Mouse (Mus musculus) stomach, postnatal 0 days (tissue): ENCODE data around the gene Ift122. TPM values are rescaled to one million over a fixed set of nuclear protein-coding genes. Genes with fewer than 3 reads are reported as not detected.

Experiments
- ATAC-seq: fragments of 200-750 bp; cut with Nextera tagmentation; 2 replicates; pipeline ENCODE4 v1.8.0; 2017; ENCODE audit not compliant: low FRiP score, low TSS enrichment
- DNase-seq: peaks from one replicate; pipeline ENCODE4 v3.0.0-alpha.2; 2016; ENCODE audit warnings: low spot score
- H3K27ac ChIP-seq: fragments of 300-500 bp; sonication (generic); replicated peaks from 2 replicates; pipeline ENCODE4 v1.5.1; 2014; ENCODE audit warnings: mild to moderate bottlenecking, control low read depth
- H3K27me3 ChIP-seq: fragments of 300-500 bp; sonication (generic); 2 replicates; pipeline ENCODE4 v1.6.1; 2014; ENCODE audit warnings: low read length; ENCODE audit not compliant: control insufficient read depth, insufficient read depth
- H3K36me3 ChIP-seq: fragments of 300-500 bp; sonication (generic); 2 replicates; pipeline ENCODE4 v1.6.1; 2014; ENCODE audit warnings: low read length, mixed read lengths; ENCODE audit not compliant: control insufficient read depth, insufficient read depth
- H3K4me1 ChIP-seq: fragments of 300-500 bp; sonication (generic); replicated peaks from 2 replicates; pipeline ENCODE4 v1.6.1; 2014; ENCODE audit warnings: antibody characterized with exemption; ENCODE audit not compliant: control insufficient read depth, insufficient read depth
- H3K4me2 ChIP-seq: fragments of 300-500 bp; sonication (generic); replicated peaks from 2 replicates; pipeline ENCODE4 v1.6.1; 2014; ENCODE audit warnings: low read depth, mild to moderate bottlenecking, control low read depth, moderate library complexity
- H3K4me3 ChIP-seq: fragments of 300-500 bp; sonication (generic); 2 replicates; pipeline ENCODE4 v1.5.1; 2014; ENCODE audit warnings: low read depth, low read length, control low read depth
- H3K9ac ChIP-seq: fragments of 300-500 bp; sonication (generic); 2 replicates; pipeline ENCODE4 v1.6.1; 2014; ENCODE audit warnings: mild to moderate bottlenecking, low read length, control low read depth, mixed read lengths
- H3K9me3 ChIP-seq: fragments of 300-500 bp; sonication (generic); 2 replicates; pipeline ENCODE4 v1.6.1; 2016; ENCODE audit warnings: low read length; ENCODE audit not compliant: control insufficient read depth
- CTCF ChIP-seq: IDR thresholded peaks from 2 replicates; pipeline ENCODE4 v1.5.1; 2016; ENCODE audit warnings: antibody characterized with exemption, low read depth, mild to moderate bottlenecking, moderate library complexity
- EP300 ChIP-seq: optimal IDR thresholded peaks from 2 replicates; pipeline ENCODE3; 2016; ENCODE audit warnings: antibody characterized with exemption
- WGBS: fragments of 180-500 bp; shearing (Covaris S2); extraction: QIAGEN DNeasy Blood & Tissue Kit; methylation state at CpG from one replicate; pipeline ENCODE4 v1.1.7; 2014; 5-methylcytosine and 5-hydroxymethylcytosine counted together
- polyA plus RNA-seq: library from polyadenylated mRNA; unstranded; fragments of >200 nt; fragmentation: Nextera tagmentation; extraction: Ambion mirVana; gene quantifications from 2 replicates; pipeline ENCODE4 v1.2.1, GENCODE M21; 2015

Gene Ift122
- polyA plus RNA-seq, 1 experiment from 2014 or later = 4.9 TPM

DNA sequence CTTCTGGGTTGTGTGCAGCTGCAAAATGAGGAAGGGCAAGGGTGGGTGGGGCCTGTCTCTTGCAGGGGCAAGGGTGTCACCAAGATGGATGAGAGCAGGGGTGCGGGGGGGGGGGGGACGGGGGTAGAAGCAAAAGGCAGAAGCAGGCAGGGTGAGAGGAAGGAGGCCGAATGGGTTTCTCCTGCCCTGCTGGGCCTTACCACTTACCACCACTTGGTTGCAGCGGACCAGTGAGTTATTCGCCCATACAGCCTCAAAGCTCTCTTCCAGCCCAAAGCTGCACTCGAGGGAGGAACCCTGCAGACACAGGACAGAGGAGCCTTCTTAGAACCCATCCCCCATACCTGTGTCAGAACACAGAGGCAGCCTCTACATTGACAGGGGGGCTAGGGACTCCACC, 116.7 kb downstream of the Ift122 start:
- no peak for ATAC-seq
- TF ChIP-seq EP300 = no peak
- TF ChIP-seq CTCF = no peak
- Histone ChIP-seq H3K4me1 (peaks cover 2% of the 10 kb centered on the region; the same call in 1 of the 2 replicates), H3K4me3 (no peak overlapping the region), H3K27ac (no peak overlapping the region), H3K9me3 (no peaks in the 10 kb centered on the region), H3K4me2 (no peak overlapping the region), H3K36me3 (peaks cover 11% of the 10 kb centered on the region), H3K27me3 (no peaks in the 10 kb centered on the region), H3K9ac (no peak overlapping the region)
- 74% methylated on average over 4 of the region's 6 CpGs for WGBS
- DNase-seq = no peak

DNA sequence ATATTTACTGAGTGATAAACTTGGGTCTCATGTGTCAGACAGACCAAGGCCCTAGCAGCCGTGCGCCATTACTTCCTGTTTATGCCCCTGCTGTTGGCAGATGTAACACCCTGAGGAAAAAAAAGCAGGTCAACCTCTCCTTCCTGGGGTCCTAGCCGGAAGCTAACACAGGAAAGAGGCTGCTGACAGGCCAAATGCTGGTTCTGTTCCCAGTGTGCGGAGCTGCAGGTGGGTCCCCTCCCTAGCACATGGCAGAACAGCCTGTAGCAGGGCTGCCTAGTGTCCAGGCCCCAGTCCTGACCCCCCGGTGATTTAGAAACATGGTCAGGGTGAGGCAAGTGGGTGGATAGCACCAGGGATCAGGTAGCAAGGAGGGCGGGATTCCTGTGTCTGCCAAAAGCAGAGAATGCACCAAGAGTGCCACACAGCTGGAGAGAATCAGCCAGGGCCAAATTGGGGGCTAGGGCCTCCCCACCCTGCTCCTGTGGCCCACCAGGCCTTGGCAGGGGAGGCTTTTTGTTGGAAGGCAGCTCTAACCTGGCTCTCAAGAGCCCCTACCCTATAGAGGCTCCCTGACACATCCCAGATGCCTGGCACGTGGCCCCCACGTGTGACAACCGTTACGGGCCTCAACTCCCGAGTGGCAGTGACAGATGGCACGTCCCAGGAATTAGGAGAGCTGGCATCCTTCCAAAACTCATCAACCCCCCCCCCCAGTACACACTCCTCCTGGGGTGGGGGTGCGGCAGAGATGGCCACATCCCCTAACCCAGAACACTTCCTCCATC, 118.2 kb downstream of the Ift122 start:
- Histone ChIP-seq H3K4me2 (no peak overlapping the region), H3K9me3 (no peaks in the 10 kb centered on the region), H3K4me3 (no peak overlapping the region), H3K27me3 (no peaks in the 10 kb centered on the region), H3K36me3 (peaks cover 5% of the 10 kb centered on the region), H3K4me1 (peaks cover 2% of the 10 kb centered on the region; the same call in 1 of the 2 replicates), H3K9ac (peak overlapping the region; percentile 27; the same call in 1 of the 2 replicates), H3K27ac (no peak overlapping the region)
- 46% methylated on average over 13 of the region's 13 CpGs for WGBS
- DNase-seq (no peak), ATAC-seq (no peak; the same call in 1 of the 2 replicates)
- TF ChIP-seq CTCF = no peak
- no peak for TF ChIP-seq EP300

DNA sequence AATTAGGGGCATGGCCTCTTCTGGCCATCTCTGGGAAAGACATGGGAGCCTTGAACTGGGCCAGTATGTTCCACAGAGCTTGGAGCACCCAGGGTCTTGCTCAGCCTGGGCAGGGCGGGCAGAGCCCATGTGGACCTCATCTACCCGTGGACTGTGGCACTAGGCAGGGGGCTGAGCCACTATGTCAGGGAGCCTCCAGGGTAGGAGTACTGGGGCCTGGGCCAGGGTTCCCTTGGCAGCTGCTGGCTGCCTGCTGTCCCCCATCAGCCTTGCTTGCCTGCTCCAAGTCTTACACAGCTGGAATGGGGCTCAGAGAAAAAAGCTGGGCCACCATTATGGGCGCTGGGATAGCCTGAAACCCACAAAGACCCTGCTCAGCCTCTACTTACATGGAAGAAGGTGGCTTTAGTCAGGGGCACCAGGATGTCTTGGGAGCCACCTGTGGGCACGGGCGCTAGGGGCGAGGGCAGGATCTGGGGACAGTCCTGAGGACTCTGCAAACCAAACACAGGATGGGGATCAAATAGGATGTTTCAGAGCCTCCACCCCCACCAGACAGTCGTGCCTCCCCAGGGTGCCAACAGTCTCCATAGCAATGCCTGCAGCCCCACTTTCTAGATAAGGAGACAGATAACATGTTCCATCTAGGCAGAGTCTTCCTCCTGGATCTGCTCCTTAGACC, 119.0 kb downstream of the Ift122 start:
- no peak overlapping the region for H3K4me2 ChIP-seq
- H3K9me3 ChIP-seq = no peaks in the 10 kb centered on the region
- 77% methylated on average over 7 of the region's 7 CpGs for WGBS
- ATAC-seq (no peak), DNase-seq (no peak)
- H3K9ac ChIP-seq = no peak overlapping the region; the same call in 1 of the 2 replicates
- H3K27me3 ChIP-seq = no peaks in the 10 kb centered on the region
- TF ChIP-seq EP300 (no peak), CTCF (no peak)
- H3K4me1 ChIP-seq = peaks cover 2% of the 10 kb centered on the region; the same call in 1 of the 2 replicates
- H3K27ac ChIP-seq = no peak overlapping the region
- peaks cover 2% of the 10 kb centered on the region for H3K36me3 ChIP-seq
- H3K4me3 ChIP-seq = no peak overlapping the region

GRCm38 (mm10) chr6:115973139-115973875, 120.0 kb downstream of the Ift122 start:
- ATAC-seq = no peak
- WGBS = 84% methylated on average over 15 of the region's 15 CpGs
- no peaks in the 10 kb centered on the region for H3K27me3 ChIP-seq
- no peak overlapping the region for H3K9ac ChIP-seq
- H3K4me1 ChIP-seq = peaks cover 2% of the 10 kb centered on the region; the same call in 1 of the 2 replicates
- no peak overlapping the region for H3K4me3 ChIP-seq
- peaks cover 6% of the 10 kb centered on the region for H3K36me3 ChIP-seq
- no peak overlapping the region for H3K4me2 ChIP-seq
- TF ChIP-seq CTCF (no peak), EP300 (no peak)
- no peak overlapping the region for H3K27ac ChIP-seq
- H3K9me3 ChIP-seq = no peaks in the 10 kb centered on the region
- no peak for DNase-seq

DNA sequence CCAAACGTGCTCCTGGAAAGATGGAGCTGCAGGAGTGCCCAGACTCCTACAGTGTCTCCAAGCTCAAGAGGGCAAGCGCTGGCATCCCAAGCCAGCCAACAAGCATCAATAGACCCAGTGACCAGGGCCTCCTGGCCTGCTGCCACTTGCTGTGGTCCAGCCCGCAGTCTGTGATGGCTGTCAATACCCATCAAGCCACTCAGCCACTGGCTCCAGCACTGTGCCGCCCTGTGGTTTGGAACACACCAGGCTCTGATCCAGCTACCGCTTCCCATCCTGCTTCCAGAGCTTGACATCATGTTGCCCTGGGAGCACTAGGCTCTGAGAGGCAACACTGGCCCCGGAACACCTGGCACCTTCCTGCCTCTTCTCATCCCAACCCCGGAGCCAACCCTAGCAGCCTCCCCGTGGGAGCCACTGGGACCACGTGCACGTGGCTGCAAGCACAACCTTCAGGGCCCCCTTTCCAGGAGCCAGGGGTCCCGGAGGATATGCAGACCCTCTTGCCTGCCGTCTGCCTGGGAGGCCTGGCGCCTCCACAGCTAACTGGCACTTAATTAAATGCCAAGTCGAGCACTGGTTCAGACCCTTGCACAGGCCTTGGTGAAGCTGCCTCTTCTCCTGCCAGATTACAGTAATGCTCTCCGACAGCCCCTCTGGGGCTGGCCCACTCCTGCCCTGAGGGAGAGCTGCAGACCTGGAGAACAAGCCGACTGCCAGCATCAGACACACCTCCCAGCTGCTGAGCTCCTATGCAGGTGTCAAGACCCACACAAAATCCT, 120.8 kb downstream of the Ift122 start:
- Histone ChIP-seq H3K27me3 (no peaks in the 10 kb centered on the region), H3K4me1 (peaks cover 2% of the 10 kb centered on the region; the same call in 1 of the 2 replicates), H3K27ac (no peak overlapping the region), H3K36me3 (peaks cover 4% of the 10 kb centered on the region), H3K4me3 (no peak overlapping the region), H3K9ac (no peak overlapping the region), H3K9me3 (no peaks in the 10 kb centered on the region), H3K4me2 (no peak overlapping the region)
- ATAC-seq (no peak), DNase-seq (no peak)
- WGBS = 76% methylated on average over 16 of the region's 16 CpGs
- no peak for TF ChIP-seq EP300
- no peak for TF ChIP-seq CTCF
